Mouse (Mus musculus): ENCODE results near the gene Plxna1. TPM values are rescaled to one million over a fixed set of nuclear protein-coding genes. Genes with fewer than 3 reads are reported as not detected.

Gene Plxna1
- polyA plus RNA-seq, 1 experiment from 2014 or later = 9.9 TPM

- no peak overlapping the region for H3K27ac ChIP-seq (ENCODE audit: low read depth, low read length)
- no peak overlapping the region for H3K9ac ChIP-seq (ENCODE audit: low read depth, low read length)
- H3K27me3 ChIP-seq (ENCODE audit: control insufficient read depth, insufficient read depth, low read length) = no peaks in the 10 kb centered on the region
- no peaks in the 10 kb centered on the region for H3K36me3 ChIP-seq (ENCODE audit: control insufficient read depth, insufficient read depth, low read length)
- no peaks in the 10 kb centered on the region for H3K9me3 ChIP-seq (replicated peaks; ENCODE audit: control insufficient read depth, low read length)
- WGBS (ENCODE audit: insufficient replicate concordance) = 64% methylated on average over 3 of the region's 3 CpGs
- H3K4me3 ChIP-seq (ENCODE audit: low read depth, low read length) = no peak overlapping the region
- no peak for ATAC-seq (replicated peaks; ENCODE audit: insufficient number of reproducible peaks, low FRiP score, low TSS enrichment)
- H3K4me2 ChIP-seq = no peak overlapping the region
- H3K4me1 ChIP-seq (ENCODE audit: control insufficient read depth, insufficient read depth, low read length) = no peaks in the 10 kb centered on the region
These were observed 57.9 kb downstream of the Plxna1 start for GRCm38 (mm10) chr6:89304375-89305058.

GRCm38 (mm10) chr6:89299818-89300217 is 62.6 kb downstream of the Plxna1 start:
- Histone ChIP-seq H3K9me3 (replicated peaks; ENCODE audit: control insufficient read depth, low read length) (no peaks in the 10 kb centered on the region), H3K27ac (ENCODE audit: low read depth, low read length) (no peak overlapping the region), H3K27me3 (ENCODE audit: control insufficient read depth, insufficient read depth, low read length) (no peaks in the 10 kb centered on the region), H3K4me2 (no peak overlapping the region), H3K4me1 (ENCODE audit: control insufficient read depth, insufficient read depth, low read length) (no peaks in the 10 kb centered on the region), H3K4me3 (ENCODE audit: low read depth, low read length) (no peak overlapping the region), H3K9ac (ENCODE audit: low read depth, low read length) (no peak overlapping the region), H3K36me3 (ENCODE audit: control insufficient read depth, insufficient read depth, low read length) (no peaks in the 10 kb centered on the region)
- WGBS (ENCODE audit: insufficient replicate concordance) = 71% methylated on average over 9 of the region's 9 CpGs
- ATAC-seq (replicated peaks; ENCODE audit: insufficient number of reproducible peaks, low FRiP score, low TSS enrichment) = no peak

- no peak for ATAC-seq (replicated peaks; ENCODE audit: insufficient number of reproducible peaks, low FRiP score, low TSS enrichment)
- Histone ChIP-seq H3K4me3 (ENCODE audit: low read depth, low read length) (no peak overlapping the region), H3K9me3 (replicated peaks; ENCODE audit: control insufficient read depth, low read length) (no peaks in the 10 kb centered on the region), H3K36me3 (ENCODE audit: control insufficient read depth, insufficient read depth, low read length) (no peaks in the 10 kb centered on the region), H3K27ac (ENCODE audit: low read depth, low read length) (no peak overlapping the region), H3K4me2 (no peak overlapping the region), H3K4me1 (ENCODE audit: control insufficient read depth, insufficient read depth, low read length) (no peaks in the 10 kb centered on the region), H3K27me3 (ENCODE audit: control insufficient read depth, insufficient read depth, low read length) (peaks cover 3% of the 10 kb centered on the region; the same call in 1 of the 2 replicates), H3K9ac (ENCODE audit: low read depth, low read length) (no peak overlapping the region)
- 62% methylated on average over 15 of the region's 15 CpGs for WGBS (ENCODE audit: insufficient replicate concordance)
These were observed 65.3 kb downstream of the Plxna1 start for GRCm38 (mm10) chr6:89296909-89297695.

GRCm38 (mm10) chr6:89296001-89296709 is 66.3 kb downstream of the Plxna1 start:
- Histone ChIP-seq H3K36me3 (ENCODE audit: control insufficient read depth, insufficient read depth, low read length) (no peaks in the 10 kb centered on the region), H3K4me1 (ENCODE audit: control insufficient read depth, insufficient read depth, low read length) (no peaks in the 10 kb centered on the region), H3K4me3 (ENCODE audit: low read depth, low read length) (no peak overlapping the region), H3K4me2 (no peak overlapping the region), H3K27ac (ENCODE audit: low read depth, low read length) (no peak overlapping the region), H3K9me3 (replicated peaks; ENCODE audit: control insufficient read depth, low read length) (no peaks in the 10 kb centered on the region), H3K27me3 (ENCODE audit: control insufficient read depth, insufficient read depth, low read length) (peaks cover 3% of the 10 kb centered on the region; the same call in 1 of the 2 replicates), H3K9ac (ENCODE audit: low read depth, low read length) (no peak overlapping the region)
- 81% methylated on average over 8 of the region's 8 CpGs for WGBS (ENCODE audit: insufficient replicate concordance)
- ATAC-seq (replicated peaks; ENCODE audit: insufficient number of reproducible peaks, low FRiP score, low TSS enrichment) = no peak

GRCm38 (mm10) chr6:89294621-89295020 is 67.8 kb downstream of the Plxna1 start:
- Histone ChIP-seq H3K9me3 (replicated peaks; ENCODE audit: control insufficient read depth, low read length) (no peaks in the 10 kb centered on the region), H3K36me3 (ENCODE audit: control insufficient read depth, insufficient read depth, low read length) (no peaks in the 10 kb centered on the region), H3K9ac (ENCODE audit: low read depth, low read length) (no peak overlapping the region), H3K4me1 (ENCODE audit: control insufficient read depth, insufficient read depth, low read length) (peaks cover 7% of the 10 kb centered on the region; the same call in 1 of the 2 replicates), H3K4me2 (no peak overlapping the region), H3K4me3 (ENCODE audit: low read depth, low read length) (no peak overlapping the region), H3K27ac (ENCODE audit: low read depth, low read length) (no peak overlapping the region), H3K27me3 (ENCODE audit: control insufficient read depth, insufficient read depth, low read length) (peaks cover 3% of the 10 kb centered on the region; the same call in 1 of the 2 replicates)
- no peak for ATAC-seq (replicated peaks; ENCODE audit: insufficient number of reproducible peaks, low FRiP score, low TSS enrichment)
- whole genome bisulfite sequencing (ENCODE audit: insufficient replicate concordance) = 39% methylated on average over 1 of the region's 1 CpGs

- H3K27ac ChIP-seq (ENCODE audit: low read depth, low read length) = no peak overlapping the region
- ATAC-seq (replicated peaks; ENCODE audit: insufficient number of reproducible peaks, low FRiP score, low TSS enrichment) = no peak
- H3K36me3 ChIP-seq (ENCODE audit: control insufficient read depth, insufficient read depth, low read length) = no peaks in the 10 kb centered on the region
- H3K9me3 ChIP-seq (replicated peaks; ENCODE audit: control insufficient read depth, low read length) = no peaks in the 10 kb centered on the region
- 58% methylated on average over 7 of the region's 7 CpGs for WGBS (ENCODE audit: insufficient replicate concordance)
- no peak overlapping the region for H3K4me3 ChIP-seq (ENCODE audit: low read depth, low read length)
- H3K4me2 ChIP-seq = no peak overlapping the region
- no peak overlapping the region for H3K9ac ChIP-seq (ENCODE audit: low read depth, low read length)
- H3K4me1 ChIP-seq (ENCODE audit: control insufficient read depth, insufficient read depth, low read length) = peaks cover 7% of the 10 kb centered on the region; the same call in 1 of the 2 replicates
- peaks cover 3% of the 10 kb centered on the region; the same call in 1 of the 2 replicates for H3K27me3 ChIP-seq (ENCODE audit: control insufficient read depth, insufficient read depth, low read length)
These were observed 70.9 kb downstream of the Plxna1 start for GRCm38 (mm10) chr6:89291494-89291893.

- 26% methylated on average over 6 of the region's 6 CpGs for whole genome bisulfite sequencing (ENCODE audit: insufficient replicate concordance)
- Histone ChIP-seq H3K36me3 (ENCODE audit: control insufficient read depth, insufficient read depth, low read length) (no peaks in the 10 kb centered on the region), H3K9me3 (replicated peaks; ENCODE audit: control insufficient read depth, low read length) (no peaks in the 10 kb centered on the region), H3K27me3 (ENCODE audit: control insufficient read depth, insufficient read depth, low read length) (peaks cover 3% of the 10 kb centered on the region; the same call in 1 of the 2 replicates), H3K4me2 (no peak overlapping the region), H3K4me3 (ENCODE audit: low read depth, low read length) (no peak overlapping the region), H3K4me1 (ENCODE audit: control insufficient read depth, insufficient read depth, low read length) (peaks cover 7% of the 10 kb centered on the region; the same call in 1 of the 2 replicates), H3K9ac (ENCODE audit: low read depth, low read length) (no peak overlapping the region), H3K27ac (ENCODE audit: low read depth, low read length) (no peak overlapping the region)
- ATAC-seq (replicated peaks; ENCODE audit: insufficient number of reproducible peaks, low FRiP score, low TSS enrichment) = no peak
These were observed 74.3 kb downstream of the Plxna1 start for GRCm38 (mm10) chr6:89288156-89288555.

DNA sequence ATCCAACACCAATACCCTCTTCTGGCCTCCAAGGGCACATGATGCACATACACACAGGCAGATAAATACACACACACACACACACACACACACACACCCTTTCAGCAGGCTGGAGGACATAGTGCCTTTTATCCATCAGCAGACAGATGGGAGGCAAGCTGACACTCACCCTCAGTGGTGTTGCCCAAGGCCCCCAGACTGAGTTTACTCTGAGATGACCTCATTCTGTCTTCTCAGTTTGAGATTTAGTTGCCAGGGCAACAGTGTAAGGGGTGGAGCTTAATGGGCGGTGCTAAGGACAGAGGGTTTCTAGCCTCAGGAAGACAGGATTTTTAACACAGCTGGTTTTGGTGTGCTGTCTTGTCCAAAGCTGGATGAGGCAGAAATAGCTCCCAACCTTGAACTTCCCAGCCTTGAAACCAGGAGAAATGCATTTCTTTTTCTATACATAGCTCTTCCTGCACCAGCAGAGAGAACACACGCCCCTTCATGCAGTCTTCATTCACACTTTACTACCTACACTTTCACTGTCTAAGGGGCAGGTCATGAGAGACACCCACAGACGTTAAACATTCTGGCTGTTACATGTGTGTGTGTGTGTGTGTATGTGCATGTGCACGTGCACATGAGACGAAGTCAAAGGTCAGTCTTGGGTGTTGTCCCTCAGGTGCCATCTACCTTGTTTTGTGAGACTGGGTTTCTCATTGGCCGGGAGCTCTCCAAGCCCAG is 75.6 kb downstream of the Plxna1 start:
- H3K4me1 ChIP-seq (ENCODE audit: control insufficient read depth, insufficient read depth, low read length) = peaks cover 7% of the 10 kb centered on the region; the same call in 1 of the 2 replicates
- no peaks in the 10 kb centered on the region for H3K27me3 ChIP-seq (ENCODE audit: control insufficient read depth, insufficient read depth, low read length)
- no peaks in the 10 kb centered on the region for H3K9me3 ChIP-seq (replicated peaks; ENCODE audit: control insufficient read depth, low read length)
- no peak overlapping the region for H3K4me3 ChIP-seq (ENCODE audit: low read depth, low read length)
- 0 out of 2 replicates have a peak, but pooled peaks have one; percentile 59 for ATAC-seq (replicated peaks; ENCODE audit: insufficient number of reproducible peaks, low FRiP score, low TSS enrichment)
- H3K9ac ChIP-seq (ENCODE audit: low read depth, low read length) = no peak overlapping the region
- H3K36me3 ChIP-seq (ENCODE audit: control insufficient read depth, insufficient read depth, low read length) = no peaks in the 10 kb centered on the region
- WGBS (ENCODE audit: insufficient replicate concordance) = 44% methylated on average over 6 of the region's 6 CpGs
- H3K4me2 ChIP-seq = no peak overlapping the region
- H3K27ac ChIP-seq (ENCODE audit: low read depth, low read length) = no peak overlapping the region

All from heart, embryonic 11.5 days (tissue).